ENCODE assay signal across 10 mouse cellular contexts in genomic region chr11:90381113-90381512, GRCm38 (mm10). TPM values are rescaled to one million over a fixed set of nuclear protein-coding genes. Genes with fewer than 3 reads are reported as not detected.
DNase-seq lines count a peak whose midpoint lies in the region; ATAC-seq and TF ChIP-seq lines count a peak whose summit lies in the region.
"Had no signal": no experiment of that assay in that cellular context is flagged by ENCODE, and none has a peak within 500 bp of the region (broad histone marks: within the 10 kb centered on the region; RNA-seq: fewer than 3 reads in every experiment).

No protein-coding gene starts in this region.

- DNase-seq in gastrocnemius, adult 2 months, result no peak
- DNase-seq in gastrocnemius, postnatal 4 days (ENCODE audit: low spot score in 2 of 2), result no peak
- DNase-seq in kidney, postnatal 25 days, result no peak
- peak; percentile 57 for DNase-seq in MN1 (ENCODE audit: low spot score)
- no peak for DNase-seq in yolk sac, embryonic 10.5 days (ENCODE audit: low spot score)
- DNase-seq: cerebellum, adult 11 months; thymus, adult 18-20 months had no signal

- 56% methylated on average over 5 of the region's 5 CpGs for WGBS in kidney, embryonic 14.5 days

- no peaks in the 10 kb centered on the region for H3K27me3 ChIP-seq in kidney, embryonic 14.5 days (ENCODE audit: control insufficient read depth, insufficient read depth, low read length)

- no peaks in the 10 kb centered on the region for H3K36me3 ChIP-seq in kidney, embryonic 14.5 days (ENCODE audit: control insufficient read depth, insufficient read depth, low read length)

- 0 out of 2 replicates have a peak, but pooled peaks have one; percentile 14 for ATAC-seq in kidney, embryonic 14.5 days (ENCODE audit: low FRiP score, low TSS enrichment)
- ATAC-seq in hematopoietic stem cell, adult 5-6 weeks (replicated peaks in 1 of 2; ENCODE audit: insufficient read depth in 1 of 2, low FRiP score in 2 of 2, low TSS enrichment in 1 of 2, low read depth in 1 of 2, poor library complexity in 2 of 2, severe bottlenecking in 2 of 2), result peak; percentile 44 to 52; a peak in 2 of 4 replicates
- ATAC-seq in monocyte, adult 5-6 weeks (replicated peaks; ENCODE audit: insufficient number of reproducible peaks, low FRiP score, low TSS enrichment, poor library complexity, severe bottlenecking), result no peak

- H3K9me3 ChIP-seq in kidney, embryonic 14.5 days (ENCODE audit: control insufficient read depth, low read length), result no peaks in the 10 kb centered on the region

- intact Hi-C loops in gastrocnemius, adult 2 months (cut with DNase I), result no loop called here

- no peak overlapping the region for H3K9ac ChIP-seq in kidney, embryonic 14.5 days (ENCODE audit: low read depth, low read length)

- H3K4me1 ChIP-seq in kidney, embryonic 14.5 days (ENCODE audit: control insufficient read depth, insufficient read depth, low read length), result peaks cover 12% of the 10 kb centered on the region

- H3K27ac ChIP-seq in gastrocnemius, adult 2 months, result peak overlapping the region; percentile 76; the same call in 1 of the 2 replicates
- no peak overlapping the region for H3K27ac ChIP-seq in kidney, embryonic 14.5 days (ENCODE audit: low read depth, low read length)

- no peak overlapping the region for H3K4me3 ChIP-seq in gastrocnemius, adult 2 months
- no peak overlapping the region for H3K4me3 ChIP-seq in kidney, embryonic 14.5 days (ENCODE audit: low read length)

- TF ChIP-seq CTCF in gastrocnemius, adult 2 months (IDR thresholded peaks at IDR 0.05), result peak; percentile 35

- no peak overlapping the region for H3K4me2 ChIP-seq in kidney, embryonic 14.5 days (replicated peaks; ENCODE audit: low read depth, low read length)

RNA-seq across cellular contexts. Expression of gene Hlf, which starts 9.6 kb away (rescaled TPM):
- total RNA-seq in gastrocnemius, adult 2 months (2021), result 1 to 10 TPM; 3.7 to 8.3 TPM
- 1 to 10 TPM; 4.7 to 7.2 TPM for total RNA-seq in gastrocnemius, postnatal 4 days (2021)
- 1.5 and 1.7 TPM in 2 replicates for polyA plus RNA-seq in kidney, embryonic 14.5 days (2014; fragmentation: Nextera tagmentation; extraction: Ambion mirVana)
- 100 and 160 TPM in 2 replicates for total RNA-seq in hematopoietic stem cell, adult 5-6 weeks (2017)
- 1.7 TPM in 1 of 3 replicates, not detected in the others for total RNA-seq in monocyte, adult 5-6 weeks (2017)

Comparison
In these comparisons a context has a peak if more than half of its experiments do, and no peak if none do; other contexts are left out.
1. RNA of gene Hlf, which starts 9.6 kb away (total RNA-seq): 100 to 160 TPM in hematopoietic stem cell, adult 5-6 weeks; 3.7 to 8.3 TPM in gastrocnemius, adult 2 months, 4.7 to 7.2 TPM in gastrocnemius, postnatal 4 days and 1.7 TPM in monocyte, adult 5-6 weeks; every median in the first group is over 10 times any median in the second.